Mouse (Mus musculus): ENCODE data around the gene Gm5416. TPM values are rescaled to one million over a fixed set of nuclear protein-coding genes. Genes with fewer than 3 reads are reported as not detected.
"Not testable (repeated sequence)": the region's sequence is repeated elsewhere in the genome, so short reads cannot be mapped to it uniquely, and the experiment has no call there.

Gm5416 gene
- not detected in 2 replicates for polyA plus RNA-seq (2014; fragmentation: Nextera tagmentation; extraction: Ambion mirVana)

DNA sequence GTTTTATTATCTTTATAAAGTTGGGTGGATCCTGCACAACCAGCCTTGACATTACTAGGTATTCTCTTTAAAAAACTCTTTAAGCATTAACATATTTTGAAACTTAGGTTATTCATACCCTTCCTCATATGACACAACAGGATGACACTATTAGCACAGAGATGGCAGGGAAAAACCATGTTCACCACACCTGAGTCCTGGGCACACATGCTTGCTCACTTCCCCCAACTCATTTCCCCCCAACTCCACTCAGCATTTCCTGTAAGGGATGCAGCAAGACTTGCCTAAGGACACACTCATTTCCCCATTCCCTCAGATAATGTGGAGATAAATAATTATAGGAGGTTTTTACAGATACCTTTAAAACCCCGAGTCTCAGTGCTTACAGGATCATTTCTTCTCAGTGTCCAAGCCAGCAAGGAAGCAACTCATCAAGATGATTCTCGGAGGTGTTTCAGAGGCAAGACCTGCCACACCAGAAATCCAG is at the start of gene Gm5416:
TSS of gene Gm5416 (plus strand) at position 437 of the 487 bp plus-strand sequence.
- H3K9ac ChIP-seq (ENCODE audit: low read depth, low read length): no peak within 1 kb of the TSS

DNA sequence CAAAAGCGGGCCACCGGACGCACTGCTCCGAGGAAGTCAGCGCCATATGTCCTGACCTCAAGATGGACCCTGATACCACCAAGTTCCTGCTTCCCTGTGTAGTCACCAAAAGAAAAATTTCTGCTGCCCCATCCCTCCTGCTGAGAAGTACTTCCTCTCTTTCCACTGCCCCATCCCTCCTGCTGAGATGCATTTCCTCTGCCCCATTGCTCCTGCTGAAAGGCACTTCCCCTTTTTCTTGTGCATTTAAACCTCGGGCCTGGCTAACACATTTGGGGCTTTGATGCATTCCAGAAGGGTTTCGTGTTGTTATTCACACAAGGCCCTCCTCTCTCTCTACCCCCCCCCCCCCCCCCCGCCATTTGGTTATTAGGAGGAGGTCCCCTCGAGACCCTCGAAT is 42.4 kb upstream of the Gm5416 start:
- H3K4me3 ChIP-seq (ENCODE audit: low read depth, low read length); H3K4me1 ChIP-seq (ENCODE audit: control insufficient read depth, insufficient read depth, low read length); H3K27ac ChIP-seq (replicated peaks; ENCODE audit: low read depth, low read length); H3K27me3 ChIP-seq (replicated peaks; ENCODE audit: control insufficient read depth, insufficient read depth, low read length); H3K9me3 ChIP-seq (ENCODE audit: control insufficient read depth, low read length); DNase-seq (ENCODE audit: low spot score); H3K4me2 ChIP-seq (ENCODE audit: low read depth, low read length); ATAC-seq (ENCODE audit: low read depth); H3K9ac ChIP-seq (ENCODE audit: low read depth, low read length); H3K36me3 ChIP-seq (ENCODE audit: control insufficient read depth, insufficient read depth, low read length): not testable (repeated sequence)
- 85% methylated on average over 9 of the region's 10 CpGs for WGBS

More for the DNA sequence above, at the start of gene Gm5416:
- H3K36me3 ChIP-seq (ENCODE audit: control insufficient read depth, insufficient read depth, low read length): no peaks in the 10 kb centered on the region
- no peaks in the 10 kb centered on the region for H3K27me3 ChIP-seq (replicated peaks; ENCODE audit: control insufficient read depth, insufficient read depth, low read length)
- no peak within 1 kb of the TSS for H3K4me2 ChIP-seq (ENCODE audit: low read depth, low read length)
- H3K9me3 ChIP-seq (ENCODE audit: control insufficient read depth, low read length): no peaks in the 10 kb centered on the region
- DNase-seq (ENCODE audit: low spot score) (no peak), ATAC-seq (ENCODE audit: low read depth) (no peak)
- no peak within 1 kb of the TSS for H3K4me3 ChIP-seq (ENCODE audit: low read depth, low read length)
- WGBS: 80% methylated on average over 2 of the region's 2 CpGs
- no peaks in the 10 kb centered on the region for H3K4me1 ChIP-seq (ENCODE audit: control insufficient read depth, insufficient read depth, low read length)
- H3K27ac ChIP-seq (replicated peaks; ENCODE audit: low read depth, low read length): no peak within 1 kb of the TSS

DNA sequence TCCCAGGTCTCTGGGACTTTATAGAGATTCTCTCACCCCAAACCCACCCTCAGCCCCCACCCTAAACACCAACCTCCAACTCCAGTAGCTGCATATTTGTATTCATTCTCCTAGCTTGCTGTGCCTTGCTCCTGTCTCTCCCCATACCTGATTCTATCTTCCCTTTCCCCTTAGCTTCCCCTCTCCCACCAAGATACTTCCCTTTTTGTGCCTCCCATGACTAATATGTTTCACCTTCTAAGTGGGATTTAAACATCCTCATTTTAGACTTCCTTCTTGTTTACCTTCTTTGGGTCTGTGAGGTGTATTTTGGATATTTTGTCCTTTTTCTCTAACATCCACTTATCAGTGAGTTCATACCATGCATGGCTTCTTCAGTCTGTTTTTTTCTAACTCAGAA is 34.1 kb upstream of the Gm5416 start:
- no peak for DNase-seq (ENCODE audit: low spot score)
- Histone ChIP-seq H3K4me1 (ENCODE audit: control insufficient read depth, insufficient read depth, low read length) (no peaks in the 10 kb centered on the region), H3K4me2 (ENCODE audit: low read depth, low read length) (no peak overlapping the region), H3K36me3 (ENCODE audit: control insufficient read depth, insufficient read depth, low read length) (no peaks in the 10 kb centered on the region), H3K9ac (ENCODE audit: low read depth, low read length) (no peak overlapping the region), H3K27ac (replicated peaks; ENCODE audit: low read depth, low read length) (no peak overlapping the region), H3K9me3 (ENCODE audit: control insufficient read depth, low read length) (no peaks in the 10 kb centered on the region), H3K4me3 (ENCODE audit: low read depth, low read length) (no peak overlapping the region), H3K27me3 (replicated peaks; ENCODE audit: control insufficient read depth, insufficient read depth, low read length) (no peaks in the 10 kb centered on the region)
- no peak for ATAC-seq (ENCODE audit: low read depth)

DNA sequence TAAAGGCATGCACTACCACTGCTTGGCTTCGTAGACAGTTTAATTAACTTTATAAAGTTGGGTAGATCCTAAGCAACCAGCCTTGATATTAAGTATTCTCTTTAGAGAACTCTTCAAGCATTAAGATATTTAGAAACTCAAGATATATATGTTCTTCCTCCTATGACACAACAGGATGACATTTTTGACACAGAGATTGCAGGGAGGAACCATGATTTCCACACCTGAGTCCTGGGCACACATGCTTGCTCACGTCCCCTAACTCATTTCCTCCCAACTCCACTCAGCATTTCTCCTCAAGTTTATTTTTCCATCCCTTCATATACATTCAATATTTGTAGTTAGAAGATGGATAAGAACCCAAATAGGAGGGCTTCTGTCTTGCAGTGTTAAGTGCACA is 30.3 kb upstream of the Gm5416 start:
- H3K4me2 ChIP-seq (ENCODE audit: low read depth, low read length): no peak overlapping the region
- no peak overlapping the region for H3K9ac ChIP-seq (ENCODE audit: low read depth, low read length)
- no peak for DNase-seq (ENCODE audit: low spot score)
- H3K27me3 ChIP-seq (replicated peaks; ENCODE audit: control insufficient read depth, insufficient read depth, low read length): no peaks in the 10 kb centered on the region
- H3K27ac ChIP-seq (replicated peaks; ENCODE audit: low read depth, low read length): no peak overlapping the region
- no peaks in the 10 kb centered on the region for H3K9me3 ChIP-seq (ENCODE audit: control insufficient read depth, low read length)
- H3K36me3 ChIP-seq (ENCODE audit: control insufficient read depth, insufficient read depth, low read length): no peaks in the 10 kb centered on the region
- H3K4me3 ChIP-seq (ENCODE audit: low read depth, low read length): no peak overlapping the region
- 82% methylated on average over 2 of the region's 2 CpGs for WGBS
- ATAC-seq (ENCODE audit: low read depth): no peak
- no peaks in the 10 kb centered on the region for H3K4me1 ChIP-seq (ENCODE audit: control insufficient read depth, insufficient read depth, low read length)

DNA sequence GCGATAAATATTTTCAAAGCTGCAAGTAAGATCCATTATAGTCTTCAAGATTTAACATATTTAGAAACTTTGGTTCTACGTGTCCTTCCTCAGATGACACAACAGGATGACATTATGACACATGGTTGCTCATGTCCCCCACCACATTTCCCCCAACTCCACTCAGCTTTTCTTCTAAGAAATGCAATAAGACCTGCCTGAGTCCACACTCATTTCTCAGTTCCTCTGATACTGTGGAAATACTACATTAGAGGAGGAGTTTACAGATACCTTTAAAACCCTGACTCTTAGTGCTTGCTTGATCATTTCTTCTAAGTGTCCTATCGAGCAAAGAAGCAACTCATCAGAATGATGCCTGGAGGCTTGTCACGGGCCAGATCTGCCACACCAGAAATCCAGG is 26.3 kb upstream of the Gm5416 start, which contains the start of gene Gm5483:
TSS of gene Gm5483 (plus strand) at position 301 of the 400 bp plus-strand sequence.
- H3K9me3 ChIP-seq (ENCODE audit: control insufficient read depth, low read length); H3K36me3 ChIP-seq (ENCODE audit: control insufficient read depth, insufficient read depth, low read length); H3K27me3 ChIP-seq (replicated peaks; ENCODE audit: control insufficient read depth, insufficient read depth, low read length); H3K4me1 ChIP-seq (ENCODE audit: control insufficient read depth, insufficient read depth, low read length); ATAC-seq (ENCODE audit: low read depth); DNase-seq (ENCODE audit: low spot score); H3K27ac ChIP-seq (replicated peaks; ENCODE audit: low read depth, low read length); H3K9ac ChIP-seq (ENCODE audit: low read depth, low read length); H3K4me3 ChIP-seq (ENCODE audit: low read depth, low read length); H3K4me2 ChIP-seq (ENCODE audit: low read depth, low read length): not testable (repeated sequence)
- 71% methylated on average over 4 of the region's 4 CpGs for WGBS

DNA sequence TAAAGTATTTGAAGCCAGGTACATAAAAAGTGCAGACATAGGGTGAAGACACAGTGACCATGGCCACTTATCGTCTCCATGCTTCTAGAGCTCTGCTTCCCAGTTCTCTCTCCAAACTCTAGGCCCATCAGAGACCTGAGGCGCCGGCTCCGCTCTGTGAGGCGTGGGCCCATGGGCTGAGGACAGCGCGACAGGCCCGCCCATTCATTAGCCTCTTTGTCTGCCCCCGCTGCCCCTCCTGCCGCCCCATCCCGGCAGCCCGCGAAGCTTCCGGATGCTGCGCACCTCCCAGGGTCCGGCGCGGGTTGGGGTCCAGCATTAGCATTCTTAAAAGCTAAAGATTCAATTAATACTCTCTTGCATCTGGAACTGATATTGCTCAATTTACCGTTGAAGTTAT is 11.0 kb upstream of the Gm5416 start:
- H3K4me1 ChIP-seq (ENCODE audit: control insufficient read depth, insufficient read depth, low read length): no peaks in the 10 kb centered on the region
- DNase-seq (ENCODE audit: low spot score): no peak
- H3K27ac ChIP-seq (replicated peaks; ENCODE audit: low read depth, low read length): no peak overlapping the region
- peak overlapping the region; percentile 15; the same call in 1 of the 2 replicates for H3K4me2 ChIP-seq (ENCODE audit: low read depth, low read length)
- ATAC-seq (ENCODE audit: low read depth): no peak
- no peak overlapping the region for H3K9ac ChIP-seq (ENCODE audit: low read depth, low read length)
- WGBS: 57% methylated on average over 19 of the region's 19 CpGs
- no peaks in the 10 kb centered on the region for H3K9me3 ChIP-seq (ENCODE audit: control insufficient read depth, low read length)
- no peak overlapping the region for H3K4me3 ChIP-seq (ENCODE audit: low read depth, low read length)
- H3K27me3 ChIP-seq (replicated peaks; ENCODE audit: control insufficient read depth, insufficient read depth, low read length): no peaks in the 10 kb centered on the region
- no peaks in the 10 kb centered on the region for H3K36me3 ChIP-seq (ENCODE audit: control insufficient read depth, insufficient read depth, low read length)

DNA sequence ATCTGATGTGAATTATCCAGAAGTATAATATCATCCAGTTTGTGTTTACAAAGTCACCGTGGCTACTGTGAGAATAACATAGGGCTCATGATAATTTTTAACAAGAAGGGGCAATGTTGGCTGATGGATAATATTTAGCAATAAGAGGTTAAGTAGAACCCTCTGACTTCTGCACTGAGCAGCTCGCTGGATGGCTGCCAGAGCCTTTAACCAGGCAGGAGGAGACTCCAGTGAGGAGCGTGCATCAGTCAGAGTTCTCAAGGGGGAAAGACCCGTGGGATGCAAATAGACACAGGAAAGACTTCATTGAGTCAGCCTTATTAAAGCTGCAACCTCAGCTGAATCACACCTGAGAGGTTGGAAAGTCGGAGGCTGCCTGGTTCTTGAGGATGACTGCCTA is 6.4 kb upstream of the Gm5416 start:
- H3K4me1 ChIP-seq (ENCODE audit: control insufficient read depth, insufficient read depth, low read length): no peaks in the 10 kb centered on the region
- ATAC-seq (ENCODE audit: low read depth): no peak; the same call in 1 of the 2 replicates
- H3K9me3 ChIP-seq (ENCODE audit: control insufficient read depth, low read length): no peaks in the 10 kb centered on the region
- whole genome bisulfite sequencing: 62% methylated on average over 5 of the region's 5 CpGs
- no peak overlapping the region for H3K4me3 ChIP-seq (ENCODE audit: low read depth, low read length)
- H3K27ac ChIP-seq (replicated peaks; ENCODE audit: low read depth, low read length): no peak overlapping the region
- H3K9ac ChIP-seq (ENCODE audit: low read depth, low read length): no peak overlapping the region
- DNase-seq (ENCODE audit: low spot score): peak; percentile 43
- no peak overlapping the region for H3K4me2 ChIP-seq (ENCODE audit: low read depth, low read length)
- no peaks in the 10 kb centered on the region for H3K36me3 ChIP-seq (ENCODE audit: control insufficient read depth, insufficient read depth, low read length)
- H3K27me3 ChIP-seq (replicated peaks; ENCODE audit: control insufficient read depth, insufficient read depth, low read length): no peaks in the 10 kb centered on the region

DNA sequence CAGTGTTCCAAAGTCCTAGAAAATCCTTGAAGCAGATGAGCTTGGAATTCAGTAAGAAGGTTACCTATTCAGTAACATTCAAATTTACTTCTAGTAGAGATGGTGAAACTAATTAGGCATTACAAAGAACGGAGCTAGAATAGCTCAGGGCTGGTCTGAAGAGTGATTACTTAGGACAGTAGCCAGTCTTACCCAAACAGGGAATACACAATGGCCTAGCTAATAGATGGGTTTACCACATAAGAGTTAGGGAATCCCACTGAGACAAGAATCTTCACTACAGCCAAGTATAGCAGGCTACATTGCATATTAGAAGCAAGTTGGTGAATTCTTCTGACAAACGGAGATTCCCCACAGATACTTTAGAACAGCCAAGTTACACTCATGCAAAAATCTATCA is 4.5 kb upstream of the Gm5416 start:
- not testable (repeated sequence) for H3K9me3 ChIP-seq (ENCODE audit: control insufficient read depth, low read length); H3K27me3 ChIP-seq (replicated peaks; ENCODE audit: control insufficient read depth, insufficient read depth, low read length); DNase-seq (ENCODE audit: low spot score); H3K4me2 ChIP-seq (ENCODE audit: low read depth, low read length); ATAC-seq (ENCODE audit: low read depth); H3K4me3 ChIP-seq (ENCODE audit: low read depth, low read length); H3K27ac ChIP-seq (replicated peaks; ENCODE audit: low read depth, low read length); H3K4me1 ChIP-seq (ENCODE audit: control insufficient read depth, insufficient read depth, low read length); H3K36me3 ChIP-seq (ENCODE audit: control insufficient read depth, insufficient read depth, low read length); H3K9ac ChIP-seq (ENCODE audit: low read depth, low read length)
- 34% methylated on average over 2 of the region's 2 CpGs for WGBS

DNA sequence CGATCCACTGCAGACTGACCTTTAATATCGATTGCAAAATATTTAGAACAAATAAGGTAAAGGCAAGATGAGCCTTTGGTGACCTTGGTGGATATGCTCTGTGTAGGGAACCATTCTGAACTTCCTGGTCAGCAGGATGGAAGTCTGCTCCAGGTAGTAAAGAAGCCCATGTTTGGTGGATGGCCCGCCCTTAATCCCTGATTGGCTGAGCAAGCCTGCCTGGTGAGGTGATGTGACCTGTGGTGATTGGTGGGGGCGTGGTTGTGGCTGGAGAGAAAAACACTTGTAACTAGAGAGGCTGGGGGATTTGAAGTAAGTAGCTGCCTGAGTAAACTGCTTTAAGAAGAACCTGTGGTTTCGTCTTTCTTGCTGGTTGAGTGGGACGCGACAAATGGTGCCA is 11.0 kb downstream of the Gm5416 start, which contains the start of gene 2010005H15Rik:
TSS of gene 2010005H15Rik (plus strand) at position 301 of the 400 bp plus-strand sequence.
- 92% methylated on average over 6 of the region's 7 CpGs for WGBS
- H3K4me3 ChIP-seq (ENCODE audit: low read depth, low read length); H3K36me3 ChIP-seq (ENCODE audit: control insufficient read depth, insufficient read depth, low read length); DNase-seq (ENCODE audit: low spot score); H3K9ac ChIP-seq (ENCODE audit: low read depth, low read length); H3K9me3 ChIP-seq (ENCODE audit: control insufficient read depth, low read length); H3K4me1 ChIP-seq (ENCODE audit: control insufficient read depth, insufficient read depth, low read length); H3K27me3 ChIP-seq (replicated peaks; ENCODE audit: control insufficient read depth, insufficient read depth, low read length); ATAC-seq (ENCODE audit: low read depth); H3K27ac ChIP-seq (replicated peaks; ENCODE audit: low read depth, low read length); H3K4me2 ChIP-seq (ENCODE audit: low read depth, low read length): not testable (repeated sequence)
